In genomic region chr7:89699668-89700350, GRCm38 (mm10) we compare ENCODE assay signal across 8 mouse cellular contexts.
DNase-seq lines count a peak whose midpoint lies in the region; ATAC-seq lines count a peak whose summit lies in the region.

No protein-coding gene starts in this region.

- H3K4me3 ChIP-seq in heart, embryonic 11.5 days (ENCODE audit: low read depth, low read length): no peak overlapping the region

- no peaks in the 10 kb centered on the region for H3K9me3 ChIP-seq in heart, embryonic 11.5 days (replicated peaks; ENCODE audit: control insufficient read depth, low read length)

- 0 out of 2 replicates have a peak, but pooled peaks cover 5% of the 10 kb centered on the region for H3K4me1 ChIP-seq in heart, embryonic 11.5 days (ENCODE audit: control insufficient read depth, insufficient read depth, low read length)

- no peak overlapping the region for H3K27ac ChIP-seq in heart, embryonic 11.5 days (ENCODE audit: low read depth, low read length)

- 63% methylated on average over 5 of the region's 5 CpGs for WGBS in heart, embryonic 11.5 days (ENCODE audit: insufficient replicate concordance)

- peak; percentile 57 to 61 for DNase-seq in heart, adult 18-20 months
- peak; percentile 66 for DNase-seq in Muller cell, postnatal 12 days (ENCODE audit: inconsistent ontology term)
- DNase-seq in cerebellum, adult 8-10 months: peak; percentile 48
- DNase-seq in heart, postnatal 4 days: peak; percentile 51
- no peak for DNase-seq in ovary, postnatal 10 days (ENCODE audit: low spot score)

- H3K27me3 ChIP-seq in heart, embryonic 11.5 days (ENCODE audit: control insufficient read depth, insufficient read depth, low read length): no peaks in the 10 kb centered on the region

- no peak overlapping the region for H3K4me2 ChIP-seq in heart, embryonic 11.5 days

- no peak for ATAC-seq in heart, embryonic 11.5 days (replicated peaks; ENCODE audit: insufficient number of reproducible peaks, low FRiP score, low TSS enrichment)
- ATAC-seq in erythroblast, adult 5-6 weeks (replicated peaks; ENCODE audit: low FRiP score, poor library complexity, severe bottlenecking): no peak
- no peak for ATAC-seq in frontal cortex, adult (ENCODE audit: low TSS enrichment)

- H3K9ac ChIP-seq in heart, embryonic 11.5 days (ENCODE audit: low read depth, low read length): no peak overlapping the region

- H3K36me3 ChIP-seq in heart, embryonic 11.5 days (ENCODE audit: control insufficient read depth, insufficient read depth, low read length): no peaks in the 10 kb centered on the region
